Mouse (Mus musculus) bone marrow macrophage, adult 2 months (primary cell): ENCODE data around the gene Arhgef19. TPM values are rescaled to one million over a fixed set of nuclear protein-coding genes. Genes with fewer than 3 reads are reported as not detected.
A peak's percentile ranks its signal among the peaks of the same experiment; 100 is the strongest.

Experiments
- H3K27ac ChIP-seq: 2 replicates; pipeline ENCODE4 v1.5.1; 2012; ENCODE audit warnings: low read depth, low read length; ENCODE audit not compliant: insufficient read depth
- H3K4me1 ChIP-seq: 2 replicates; pipeline ENCODE4 v1.6.1; 2012; ENCODE audit warnings: low read length; ENCODE audit not compliant: control insufficient read depth, insufficient read depth
- H3K4me3 ChIP-seq: 2 replicates; pipeline ENCODE4 v1.5.1; 2012; ENCODE audit warnings: mild to moderate bottlenecking, low read length, moderate library complexity; ENCODE audit not compliant: insufficient read depth
- CTCF ChIP-seq: IDR thresholded peaks from 2 replicates; pipeline ENCODE4 v1.5.1; 2012; ENCODE audit warnings: low read depth, mild to moderate bottlenecking, low read length, moderate library complexity
- POLR2A ChIP-seq: IDR thresholded peaks from 2 replicates; pipeline ENCODE4 v1.6.1; 2012; ENCODE audit warnings: mild to moderate bottlenecking, low read depth, low read length, borderline replicate concordance
- polyA plus RNA-seq: library from polyadenylated mRNA; stranded (reverse); fragments of >200 nt; gene quantifications from 2 replicates; pipeline ENCODE4 v1.2.4, GENCODE M21; 2012; ENCODE audit not compliant: missing spikeins, insufficient read depth, insufficient read length

Arhgef19 gene
- polyA plus RNA-seq, 1 experiment, result not detected

- Histone ChIP-seq H3K27ac (no peak overlapping the region), H3K4me1 (peaks cover 3% of the 10 kb centered on the region; the same call in 1 of the 2 replicates), H3K4me3 (0 out of 2 replicates have a peak overlapping the region, but pooled peaks have one; percentile 21)
- no peak for TF ChIP-seq POLR2A
- no peak for TF ChIP-seq CTCF
Measured at GRCm38 (mm10) chr4:141247776-141248613, 8.7 kb downstream of the Arhgef19 start.

- no peak overlapping the region for H3K4me3 ChIP-seq
- no peak for TF ChIP-seq POLR2A
- TF ChIP-seq CTCF, result no peak
- no peak overlapping the region for H3K27ac ChIP-seq
- peaks cover 3% of the 10 kb centered on the region; the same call in 1 of the 2 replicates for H3K4me1 ChIP-seq
Measured at GRCm38 (mm10) chr4:141248614-141248978, 9.3 kb downstream of the Arhgef19 start.

GRCm38 (mm10) chr4:141249383-141249782 lies 10.1 kb downstream of the Arhgef19 start:
- H3K4me3 ChIP-seq, result no peak overlapping the region
- peaks cover 3% of the 10 kb centered on the region; the same call in 1 of the 2 replicates for H3K4me1 ChIP-seq
- H3K27ac ChIP-seq, result no peak overlapping the region
- TF ChIP-seq CTCF (no peak), POLR2A (no peak)

GRCm38 (mm10) chr4:141251071-141251470 lies 11.8 kb downstream of the Arhgef19 start:
- Histone ChIP-seq H3K27ac (no peak overlapping the region), H3K4me3 (no peak overlapping the region), H3K4me1 (peaks cover 3% of the 10 kb centered on the region; the same call in 1 of the 2 replicates)
- no peak for TF ChIP-seq CTCF
- no peak for TF ChIP-seq POLR2A

GRCm38 (mm10) chr4:141252641-141253040 lies 13.3 kb downstream of the Arhgef19 start:
- no peak overlapping the region for H3K4me3 ChIP-seq
- H3K4me1 ChIP-seq, result no peaks in the 10 kb centered on the region
- TF ChIP-seq CTCF (no peak), POLR2A (no peak)
- H3K27ac ChIP-seq, result no peak overlapping the region

- Histone ChIP-seq H3K27ac (no peak overlapping the region), H3K4me1 (no peaks in the 10 kb centered on the region), H3K4me3 (no peak overlapping the region)
- TF ChIP-seq POLR2A (no peak), CTCF (no peak)
Measured at GRCm38 (mm10) chr4:141254234-141254633, 14.9 kb downstream of the Arhgef19 start.

GRCm38 (mm10) chr4:141257440-141257839 lies 18.1 kb downstream of the Arhgef19 start:
- Histone ChIP-seq H3K4me3 (no peak overlapping the region), H3K4me1 (no peaks in the 10 kb centered on the region), H3K27ac (no peak overlapping the region)
- TF ChIP-seq CTCF (peak; percentile 66), POLR2A (no peak)

- Histone ChIP-seq H3K27ac (no peak overlapping the region), H3K4me1 (no peaks in the 10 kb centered on the region), H3K4me3 (no peak overlapping the region)
- TF ChIP-seq CTCF, result no peak
- no peak for TF ChIP-seq POLR2A
Measured at GRCm38 (mm10) chr4:141259413-141259812, 20.1 kb downstream of the Arhgef19 start.

- no peaks in the 10 kb centered on the region for H3K4me1 ChIP-seq
- TF ChIP-seq CTCF, result no peak
- TF ChIP-seq POLR2A, result no peak
- no peak overlapping the region for H3K4me3 ChIP-seq
- H3K27ac ChIP-seq, result no peak overlapping the region
Measured at GRCm38 (mm10) chr4:141260007-141260723, 20.9 kb downstream of the Arhgef19 start.
